Mouse (Mus musculus): ENCODE data around the gene 6430548M08Rik. TPM values are rescaled to one million over a fixed set of nuclear protein-coding genes. Genes with fewer than 3 reads are reported as not detected.

6430548M08Rik gene
- polyA plus RNA-seq, 1 experiment from 2014 or later: 16.6 TPM

DNA sequence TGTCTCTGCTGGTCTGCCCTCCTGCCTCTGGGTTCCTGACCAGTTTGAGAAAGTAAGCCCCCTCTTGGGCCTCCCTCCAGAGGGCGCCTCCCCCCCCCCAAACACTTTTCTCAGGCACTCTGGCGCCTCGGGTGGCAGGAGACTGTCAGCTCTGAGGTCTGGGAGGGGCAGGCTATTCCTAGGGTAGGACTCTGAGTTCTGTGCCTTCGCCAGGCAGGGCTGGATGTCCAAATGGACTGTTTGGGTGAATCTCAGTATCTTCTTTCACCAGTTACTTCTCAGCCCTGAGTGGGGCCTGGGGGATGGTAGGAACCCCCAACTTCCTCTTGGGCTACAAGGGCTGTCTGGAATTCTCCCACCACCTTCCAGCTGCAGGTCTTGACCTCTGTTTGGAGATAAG lies 97.4 kb downstream of the 6430548M08Rik start:
- no peak overlapping the region for H3K4me2 ChIP-seq (replicated peaks)
- H3K9ac ChIP-seq (replicated peaks): no peak overlapping the region
- 10% methylated on average over 4 of the region's 4 CpGs for WGBS
- no peaks in the 10 kb centered on the region for H3K36me3 ChIP-seq
- H3K4me1 ChIP-seq: peaks cover 39% of the 10 kb centered on the region
- H3K9me3 ChIP-seq: no peaks in the 10 kb centered on the region
- ATAC-seq (ENCODE audit: low FRiP score, low read depth): peak; percentile 24; the same call in 1 of the 2 replicates
- 0 out of 2 replicates have a peak overlapping the region, but pooled peaks have one; percentile 6 for H3K27ac ChIP-seq (replicated peaks)
- H3K27me3 ChIP-seq: no peaks in the 10 kb centered on the region
- no peak overlapping the region for H3K4me3 ChIP-seq

DNA sequence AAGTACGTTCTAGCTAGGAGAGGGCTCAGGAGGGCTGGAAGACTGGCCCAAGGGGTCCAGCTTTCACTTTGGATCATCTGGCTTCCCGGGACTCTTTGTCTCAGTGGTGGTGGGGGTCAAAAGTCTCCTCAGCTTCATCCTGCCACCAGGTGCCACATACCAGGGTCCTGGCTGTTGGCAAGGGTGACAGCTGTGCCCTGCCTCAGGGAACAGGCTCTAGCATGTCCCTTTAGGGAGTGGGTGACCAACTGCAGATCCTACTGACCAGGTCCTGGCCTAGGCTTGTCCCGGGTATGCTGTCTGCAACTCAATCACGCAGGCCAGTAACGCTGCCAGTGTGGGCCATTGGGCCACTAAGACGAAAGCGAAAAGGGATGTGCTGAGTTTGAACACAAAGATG lies 98.6 kb downstream of the 6430548M08Rik start:
- H3K4me2 ChIP-seq (replicated peaks): no peak overlapping the region
- H3K27ac ChIP-seq (replicated peaks): no peak overlapping the region
- H3K9ac ChIP-seq (replicated peaks): no peak overlapping the region
- H3K9me3 ChIP-seq: no peaks in the 10 kb centered on the region
- H3K4me1 ChIP-seq: peaks cover 51% of the 10 kb centered on the region
- H3K4me3 ChIP-seq: no peak overlapping the region
- no peaks in the 10 kb centered on the region for H3K36me3 ChIP-seq
- no peaks in the 10 kb centered on the region for H3K27me3 ChIP-seq
- 93% methylated on average over 7 of the region's 7 CpGs for WGBS
- ATAC-seq (ENCODE audit: low FRiP score, low read depth): no peak

- no peak overlapping the region for H3K27ac ChIP-seq (replicated peaks)
- 94% methylated on average over 3 of the region's 3 CpGs for WGBS
Measured at GRCm38 (mm10) chr8:120213229-120213628, 99.3 kb downstream of the 6430548M08Rik start.

DNA sequence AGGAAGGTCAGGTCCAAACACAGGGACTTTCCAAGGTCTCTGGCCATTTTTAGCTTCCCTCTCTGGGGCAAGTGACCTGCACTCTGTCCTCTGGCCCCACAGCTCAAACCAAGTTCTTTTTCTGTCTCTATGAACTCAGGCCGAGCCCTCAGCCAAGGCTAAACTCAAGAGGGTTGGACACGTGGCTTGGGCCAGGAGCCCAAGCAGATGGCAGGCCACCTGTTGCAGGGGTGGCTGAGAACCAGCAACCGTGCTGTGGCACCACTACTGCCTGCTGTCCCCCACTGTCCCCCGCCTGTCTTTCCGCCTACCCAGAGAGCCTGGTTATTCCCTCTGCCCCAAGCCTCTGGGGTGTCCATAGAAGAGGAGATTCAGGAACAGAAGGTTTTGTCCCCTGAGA lies 100.0 kb downstream of the 6430548M08Rik start:
- Histone ChIP-seq H3K27ac (replicated peaks) (no peak overlapping the region), H3K4me1 (peaks cover 55% of the 10 kb centered on the region), H3K9ac (replicated peaks) (no peak overlapping the region), H3K9me3 (no peaks in the 10 kb centered on the region), H3K27me3 (no peaks in the 10 kb centered on the region), H3K4me3 (no peak overlapping the region), H3K4me2 (replicated peaks) (no peak overlapping the region), H3K36me3 (no peaks in the 10 kb centered on the region)
- no peak for ATAC-seq (ENCODE audit: low FRiP score, low read depth)
- 70% methylated on average over 5 of the region's 5 CpGs for whole genome bisulfite sequencing

More at GRCm38 (mm10) chr8:120213229-120213628, 99.3 kb downstream of the 6430548M08Rik start:
- Histone ChIP-seq H3K4me3 (no peak overlapping the region), H3K4me2 (replicated peaks) (no peak overlapping the region), H3K27me3 (no peaks in the 10 kb centered on the region), H3K36me3 (no peaks in the 10 kb centered on the region), H3K9me3 (no peaks in the 10 kb centered on the region), H3K4me1 (peaks cover 55% of the 10 kb centered on the region), H3K9ac (replicated peaks) (no peak overlapping the region)
- no peak for ATAC-seq (ENCODE audit: low FRiP score, low read depth)

Other genes with a start within 250 kb of the 6430548M08Rik start
- gene Usp10, start 203.8 kb upstream of the 6430548M08Rik start, polyA plus RNA-seq (2016; fragmentation: Nextera tagmentation; extraction: Ambion mirVana): 147 and 149 TPM in 2 replicates
- gene Gm20388, start 203.3 kb upstream of the 6430548M08Rik start, polyA plus RNA-seq (2016; fragmentation: Nextera tagmentation; extraction: Ambion mirVana): 1.2 TPM in 1 of 2 replicates, not detected in the other
- 3.7 and 5.7 TPM in 2 replicates for gene Crispld2, start 121.7 kb upstream of the 6430548M08Rik start, polyA plus RNA-seq (2016; fragmentation: Nextera tagmentation; extraction: Ambion mirVana)
- gene Zdhhc7, start 12.7 kb upstream of the 6430548M08Rik start, polyA plus RNA-seq (2016; fragmentation: Nextera tagmentation; extraction: Ambion mirVana): 32.1 and 35.4 TPM in 2 replicates
- gene Fam92b, start 63.3 kb downstream of the 6430548M08Rik start, polyA plus RNA-seq (2016; fragmentation: Nextera tagmentation; extraction: Ambion mirVana): 1.3 and 2.3 TPM in 2 replicates
- gene Gse1, start 114.3 kb downstream of the 6430548M08Rik start, polyA plus RNA-seq (2016; fragmentation: Nextera tagmentation; extraction: Ambion mirVana): 26.5 and 28.8 TPM in 2 replicates

Measured in midbrain, embryonic 12.5 days (tissue).